Mouse (Mus musculus) layer of hippocampus, adult 11-12 months (tissue): ENCODE results near the gene H1foo.

Experiments
- DNase-seq: peaks from one replicate; pipeline ENCODE4 v3.0.0; 2022; ENCODE audit warnings: low spot score

H1foo gene

GRCm38 (mm10) chr6:115927292-115928242, 17.2 kb upstream of the H1foo start:
- DNase-seq: no peak

DNA sequence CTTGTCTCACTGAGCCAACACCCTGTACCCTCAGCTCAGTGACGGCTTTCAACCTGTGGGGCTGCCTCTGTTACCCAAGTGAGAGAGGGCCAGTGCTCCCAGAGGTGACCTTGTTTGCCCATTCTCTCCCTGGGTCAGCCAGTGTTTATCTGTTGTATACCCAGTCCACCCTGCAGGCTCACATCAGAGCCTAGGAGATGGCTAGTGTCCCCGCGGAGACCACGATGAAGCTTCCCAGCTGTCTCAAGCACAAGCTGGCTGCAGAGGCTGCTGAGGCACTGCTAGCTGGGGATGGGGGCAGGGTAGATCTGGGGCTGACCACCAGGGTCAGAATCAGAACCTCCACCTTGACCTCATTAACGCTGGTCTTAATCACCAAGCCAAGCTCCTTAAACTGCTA, 14.7 kb upstream of the H1foo start:
- DNase-seq: no peak

- DNase-seq: no peak
Measured at GRCm38 (mm10) chr6:115931639-115932038, 13.1 kb upstream of the H1foo start, which contains the start of gene Rho. Gene Rho, plus strand, starts transcription at chr6:115931748.

DNA sequence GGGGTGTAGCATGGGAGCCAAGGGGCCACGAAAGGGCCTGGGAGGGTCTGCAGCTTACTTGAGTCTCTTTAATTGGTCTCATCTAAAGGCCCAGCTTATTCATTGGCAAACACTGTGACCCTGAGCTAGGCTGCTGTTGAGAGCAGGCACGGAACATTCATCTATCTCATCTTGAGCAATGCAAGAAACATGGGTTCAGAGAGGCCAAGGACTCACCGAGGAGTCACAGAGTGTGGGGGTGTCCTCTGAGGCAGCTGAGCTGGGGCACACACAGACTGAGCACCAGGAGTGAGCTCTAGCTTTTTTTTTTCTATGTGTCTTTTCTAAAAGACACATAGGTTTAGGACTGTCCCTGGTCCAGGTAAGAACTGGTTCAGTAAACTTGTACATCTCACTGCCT, 12.3 kb upstream of the H1foo start:
- no peak for DNase-seq

DNA sequence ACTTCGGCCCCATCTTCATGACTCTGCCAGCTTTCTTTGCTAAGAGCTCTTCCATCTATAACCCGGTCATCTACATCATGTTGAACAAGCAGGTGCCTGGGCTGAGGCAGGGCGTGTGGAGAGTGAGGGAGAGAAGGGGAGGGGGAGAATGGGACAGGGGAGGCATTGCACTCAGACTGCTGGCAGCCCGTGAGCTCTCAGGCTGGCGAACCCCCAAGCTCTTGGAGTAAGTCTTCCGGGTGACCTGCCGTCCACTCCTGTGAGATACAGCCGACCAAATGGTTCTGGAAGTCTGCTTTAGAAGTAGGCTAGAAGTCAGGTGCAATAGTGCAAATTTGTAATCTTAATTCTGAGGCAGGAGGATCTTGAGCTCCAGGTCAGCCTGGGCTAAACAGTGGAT, 9.2 kb upstream of the H1foo start:
- DNase-seq: no peak

- no peak for DNase-seq
Measured at GRCm38 (mm10) chr6:115938011-115938410, 6.7 kb upstream of the H1foo start.

DNA sequence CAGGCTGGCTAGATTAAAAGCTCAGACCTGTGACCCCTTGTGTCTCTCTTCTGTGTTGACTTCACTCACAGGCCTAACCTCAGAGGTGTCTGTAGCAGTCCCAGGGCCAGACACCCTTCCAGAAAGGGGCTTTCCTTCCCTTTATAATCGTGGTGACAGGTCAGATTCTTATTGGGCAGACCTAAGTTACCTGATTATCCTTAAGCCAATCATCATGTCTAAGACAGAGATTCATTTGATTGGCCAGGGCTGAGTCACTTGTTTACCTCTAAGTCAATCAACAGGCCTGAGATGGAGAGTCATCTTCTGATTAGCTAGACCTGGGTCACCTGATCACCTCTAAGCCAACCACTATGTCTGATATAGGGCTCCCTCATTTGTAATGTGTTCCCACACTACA, 5.9 kb upstream of the H1foo start:
- no peak for DNase-seq

GRCm38 (mm10) chr6:115940603-115941002, 4.1 kb upstream of the H1foo start:
- no peak for DNase-seq

DNA sequence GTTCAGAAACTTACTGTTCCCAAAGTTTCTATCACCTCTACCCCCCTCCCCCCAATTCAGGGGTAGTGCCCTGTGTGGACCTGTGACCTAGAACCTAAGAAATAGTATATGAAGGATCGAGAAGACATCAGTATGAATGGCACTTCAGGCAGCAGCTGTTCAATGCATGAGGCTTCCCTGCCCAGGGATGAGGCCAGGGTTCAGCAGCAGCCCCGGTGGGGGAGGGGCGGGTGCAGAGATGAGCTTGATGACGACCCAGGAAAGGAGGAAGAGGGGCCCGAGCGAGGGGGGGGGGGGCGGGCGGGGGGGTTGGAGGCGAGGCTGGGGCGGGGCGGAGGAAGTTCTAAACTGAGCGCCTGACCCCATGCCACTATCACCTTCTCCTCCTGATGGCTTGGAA, 3.6 kb upstream of the H1foo start:
- DNase-seq: no peak

- DNase-seq: no peak
Measured at GRCm38 (mm10) chr6:115943498-115944427, 975 bp upstream of the H1foo start.

DNA sequence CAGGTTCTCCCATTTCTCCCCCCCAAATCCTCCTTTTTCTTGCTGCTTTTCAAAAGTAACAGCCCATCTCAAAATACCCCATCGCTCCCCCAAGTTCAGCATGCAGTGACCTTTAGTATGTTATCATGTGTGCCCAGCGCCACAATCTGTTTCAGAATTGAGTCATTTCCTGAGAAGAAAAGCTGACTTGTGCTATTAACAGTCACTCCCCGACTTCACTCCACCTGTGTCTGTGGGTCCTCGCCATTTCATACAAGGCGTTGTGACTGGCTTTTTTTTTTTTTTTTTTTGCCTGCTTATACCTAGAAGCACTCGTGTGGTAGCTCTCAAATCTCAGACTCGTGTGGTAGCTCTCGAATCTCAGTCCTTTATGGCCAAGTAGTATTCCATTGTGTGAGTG, 895 bp downstream of the H1foo start:
- DNase-seq: no peak

DNA sequence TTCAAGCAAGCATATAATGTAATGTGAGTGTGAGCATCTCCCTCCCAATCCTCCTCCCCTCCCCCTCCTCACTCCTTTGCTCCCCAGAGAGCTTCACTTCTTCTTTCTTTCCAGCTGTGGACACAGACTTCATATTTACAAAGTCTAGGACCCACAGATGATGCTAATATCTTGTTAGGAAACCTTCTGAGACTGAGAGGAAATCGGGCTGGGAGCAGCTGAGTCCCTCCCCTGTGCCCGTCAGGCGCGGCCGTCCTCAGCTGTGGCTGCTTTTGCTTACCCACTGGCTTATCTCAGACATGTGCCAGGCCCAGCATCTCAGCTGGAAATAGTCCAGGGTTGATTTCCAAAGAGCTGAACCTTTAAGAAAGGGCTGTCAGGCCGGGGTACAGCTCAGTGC, 1.7 kb downstream of the H1foo start:
- no peak for DNase-seq

DNA sequence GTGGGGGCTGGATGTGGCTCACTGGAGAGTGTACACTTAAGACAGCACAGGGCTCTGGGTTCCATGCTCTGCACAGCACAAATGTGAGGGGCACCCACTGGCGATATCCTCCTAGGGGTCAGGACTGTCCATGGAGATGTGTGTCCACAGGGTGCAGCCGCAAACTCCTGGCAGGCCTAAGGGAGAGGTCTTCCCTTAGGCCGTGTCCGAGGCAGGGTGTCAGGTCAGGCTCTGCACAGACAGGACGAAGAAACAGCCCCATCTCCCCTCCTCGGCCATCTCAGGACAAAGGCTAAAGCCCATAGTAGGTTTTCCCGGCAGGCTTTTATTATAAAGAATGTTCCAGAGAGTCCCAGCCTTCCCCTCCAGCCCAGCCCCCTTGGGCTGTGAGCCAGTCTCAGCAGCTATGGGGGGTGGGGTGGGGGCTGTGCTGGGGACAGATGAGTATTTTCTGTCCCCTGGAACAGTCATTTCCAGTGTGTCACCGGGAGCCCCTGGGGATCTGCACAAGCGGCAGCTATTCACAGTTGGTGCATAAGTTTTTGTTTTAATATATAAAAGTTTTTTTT, 9.9 kb downstream of the H1foo start:
- DNase-seq: no peak

DNA sequence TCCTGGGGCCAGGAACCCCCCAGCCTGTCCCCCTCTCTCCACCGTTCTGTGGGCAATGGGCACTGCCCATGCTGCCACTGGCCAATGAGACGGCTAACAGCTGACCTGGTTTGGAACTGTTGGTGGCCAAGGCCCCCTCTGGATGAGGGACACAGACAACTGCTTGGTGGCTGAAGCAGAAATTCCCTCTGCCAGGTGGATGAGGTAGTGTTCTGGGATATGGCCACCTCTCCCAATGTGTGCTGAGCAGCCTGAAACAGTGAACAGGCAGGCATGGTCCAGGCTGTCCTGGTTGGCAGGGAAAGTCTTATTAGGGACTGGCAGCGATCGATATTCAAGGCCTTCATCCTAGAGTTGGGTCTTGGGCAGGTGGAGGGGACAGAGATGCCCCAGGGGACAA, 10.4 kb downstream of the H1foo start:
- no peak for DNase-seq

DNA sequence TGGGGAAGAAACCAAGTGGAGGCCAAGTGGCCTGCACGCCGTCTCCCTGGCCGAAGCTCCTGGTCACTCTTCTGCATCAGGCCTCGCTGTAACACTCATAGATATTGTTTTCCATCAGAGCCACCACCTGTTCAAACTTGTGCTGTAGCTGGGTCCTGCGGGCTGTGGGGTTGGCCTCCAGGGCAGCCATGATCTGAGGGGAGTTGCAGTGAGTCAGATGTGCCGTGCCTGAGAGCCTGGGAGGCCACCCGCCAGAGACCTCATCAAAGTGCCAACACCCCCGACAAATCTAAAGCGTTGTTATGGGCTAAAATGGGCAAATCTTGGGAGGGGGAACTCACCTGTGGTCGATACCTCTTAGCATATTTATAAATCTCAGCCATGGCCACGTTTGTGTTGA, 10.9 kb downstream of the H1foo start:
- DNase-seq: no peak

- no peak for DNase-seq
Measured at GRCm38 (mm10) chr6:115956418-115956921, 11.7 kb downstream of the H1foo start.

GRCm38 (mm10) chr6:115956922-115957601, 12.3 kb downstream of the H1foo start:
- DNase-seq: peak; percentile 33

GRCm38 (mm10) chr6:115957681-115958080, 12.9 kb downstream of the H1foo start:
- DNase-seq: no peak

- DNase-seq: no peak
Measured at GRCm38 (mm10) chr6:115958445-115958844, 13.7 kb downstream of the H1foo start.

DNA sequence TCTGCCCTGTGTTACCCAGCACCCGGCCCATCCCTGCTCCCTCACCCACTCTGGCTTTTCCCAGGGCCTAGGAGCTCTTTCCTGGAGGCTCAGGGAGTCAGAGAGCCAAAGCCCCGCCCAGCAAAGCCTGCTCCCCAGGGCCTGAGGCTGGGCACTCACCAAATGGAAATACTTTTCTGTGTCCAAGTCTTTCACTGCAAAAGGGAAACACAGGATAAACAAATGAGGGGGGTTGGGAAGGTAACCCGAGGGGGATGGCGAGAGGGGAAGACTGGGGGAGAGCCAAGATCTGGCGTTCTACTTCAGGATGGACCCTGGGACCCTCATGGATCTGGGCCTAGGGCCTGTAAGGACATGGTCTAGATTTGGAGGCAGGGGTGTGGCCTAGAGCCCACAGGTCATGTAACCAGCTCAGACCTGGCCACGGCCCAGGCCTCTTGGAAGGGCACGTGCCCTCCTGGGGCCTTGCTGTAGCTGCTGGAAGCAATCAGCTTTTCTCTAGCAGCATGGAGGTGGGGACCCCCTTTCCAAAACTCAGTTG, 14.5 kb downstream of the H1foo start:
- DNase-seq: no peak

DNA sequence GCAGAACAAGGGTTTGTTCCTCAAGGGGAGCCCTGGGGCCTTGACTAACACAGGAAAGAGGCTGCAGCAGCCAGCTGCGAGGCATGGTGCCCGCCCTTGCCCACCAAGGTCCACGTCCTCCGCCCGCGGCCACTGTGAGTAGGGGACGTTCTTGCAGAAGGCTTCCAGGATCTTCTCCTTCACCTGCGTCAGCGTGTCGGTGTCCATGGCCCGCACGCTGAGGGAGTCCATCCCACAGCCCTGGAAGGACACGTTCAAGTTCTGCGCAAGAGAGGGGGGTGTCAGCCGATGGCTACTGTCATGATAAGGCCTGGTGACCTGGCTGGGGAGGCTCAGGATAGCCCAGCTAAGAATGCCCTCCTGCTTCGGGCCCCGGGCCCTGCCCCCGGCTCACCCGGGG, 15.6 kb downstream of the H1foo start:
- DNase-seq: no peak
